Mouse (Mus musculus) neural tube, embryonic 13.5 days (tissue): ENCODE results near the gene Gins2. TPM values are rescaled to one million over a fixed set of nuclear protein-coding genes. Genes with fewer than 3 reads are reported as not detected.
A peak's percentile ranks its signal among the peaks of the same experiment; 100 is the strongest.

ENCODE experiments used
- ATAC-seq: fragments of 200-750 bp; cut with Nextera tagmentation; 2 replicates; pipeline ENCODE4 v1.8.0; 2017; ENCODE audit warnings: low read depth, mild to moderate bottlenecking, moderate TSS enrichment, moderate library complexity
- H3K27ac ChIP-seq: fragments of 300-500 bp; sonication (generic); replicated peaks from 2 replicates; pipeline ENCODE4 v1.5.1; 2015; ENCODE audit warnings: moderate library complexity, mild to moderate bottlenecking, inconsistent platforms
- H3K27me3 ChIP-seq: fragments of 300-500 bp; sonication (generic); 2 replicates; pipeline ENCODE4 v1.6.1; 2015; ENCODE audit warnings: mild to moderate bottlenecking, inconsistent platforms
- H3K36me3 ChIP-seq: fragments of 300-500 bp; sonication (generic); 2 replicates; pipeline ENCODE4 v1.6.1; 2015; ENCODE audit warnings: mild to moderate bottlenecking, inconsistent platforms
- H3K4me1 ChIP-seq: fragments of 300-500 bp; sonication (generic); replicated peaks from 2 replicates; pipeline ENCODE4 v1.6.1; 2015; ENCODE audit warnings: inconsistent platforms
- H3K4me2 ChIP-seq: fragments of 300-500 bp; sonication (generic); 2 replicates; pipeline ENCODE4 v1.6.1; 2015; ENCODE audit warnings: inconsistent platforms, mild to moderate bottlenecking, moderate library complexity
- H3K4me3 ChIP-seq: fragments of 300-500 bp; sonication (generic); 2 replicates; pipeline ENCODE4 v1.5.1; 2015; ENCODE audit warnings: mild to moderate bottlenecking, inconsistent platforms
- H3K9ac ChIP-seq: fragments of 300-500 bp; sonication (generic); 2 replicates; pipeline ENCODE4 v1.6.1; 2015; ENCODE audit warnings: moderate library complexity, mild to moderate bottlenecking, inconsistent platforms
- H3K9me3 ChIP-seq: fragments of 300-500 bp; sonication (generic); 2 replicates; pipeline ENCODE4 v1.6.1; 2016; ENCODE audit warnings: inconsistent platforms
- WGBS: fragments of 180-500 bp; shearing (Covaris S2); methylation state at CpG from one replicate; pipeline ENCODE4 v1.1.7; 2015; 5-methylcytosine and 5-hydroxymethylcytosine counted together
- microRNA-seq: library from miRNA; unstranded; fragments of <30 nt; microRNA quantifications from one replicate; pipeline ENCODE4, GENCODE M21; 2016
- polyA plus RNA-seq: library from polyadenylated mRNA; unstranded; fragments of >200 nt; fragmentation: Nextera tagmentation; extraction: Ambion mirVana; gene quantifications from 2 replicates; pipeline ENCODE4 v1.2.1, GENCODE M21; 2015

Gene Gins2
- polyA plus RNA-seq, 1 experiment from 2014 or later: 20.1 TPM

GRCm38 (mm10) chr8:120531775-120532516 lies 57.2 kb downstream of the Gins2 start:
- Histone ChIP-seq H3K9me3 (no peaks in the 10 kb centered on the region), H3K4me2 (peak overlapping the region; percentile 75), H3K9ac (peak overlapping the region; percentile 63), H3K27ac (peak overlapping the region; percentile 97), H3K4me3 (no peak overlapping the region), H3K27me3 (no peaks in the 10 kb centered on the region), H3K36me3 (no peaks in the 10 kb centered on the region), H3K4me1 (peaks cover 88% of the 10 kb centered on the region)
- ATAC-seq: no peak; the same call in 1 of the 2 replicates
- 34% methylated on average over 10 of the region's 10 CpGs for WGBS

GRCm38 (mm10) chr8:120530954-120531656 lies 58.0 kb downstream of the Gins2 start:
- Histone ChIP-seq H3K4me1 (peaks cover 88% of the 10 kb centered on the region), H3K4me2 (no peak overlapping the region), H3K27me3 (no peaks in the 10 kb centered on the region), H3K36me3 (no peaks in the 10 kb centered on the region), H3K9ac (peak overlapping the region; percentile 63), H3K4me3 (no peak overlapping the region), H3K9me3 (no peaks in the 10 kb centered on the region), H3K27ac (peak overlapping the region; percentile 97)
- WGBS: 38% methylated on average over 16 of the region's 16 CpGs
- ATAC-seq: no peak

- Histone ChIP-seq H3K9me3 (no peaks in the 10 kb centered on the region), H3K4me3 (no peak overlapping the region), H3K27ac (no peak overlapping the region), H3K27me3 (no peaks in the 10 kb centered on the region), H3K4me2 (no peak overlapping the region), H3K9ac (no peak overlapping the region), H3K36me3 (no peaks in the 10 kb centered on the region), H3K4me1 (peaks cover 88% of the 10 kb centered on the region)
- 43% methylated on average over 7 of the region's 7 CpGs for WGBS
- no peak for ATAC-seq
Observed at GRCm38 (mm10) chr8:120529226-120529625, 59.9 kb downstream of the Gins2 start.

Small RNA genes lying within 50 kb of the gene (microRNA-seq; reads per million reads assigned to microRNA genes)
- gene Mir7687: 1.8 reads per million, percentile 5 among the genes with 10 or more reads in this experiment

Other genes starting within 250 kb of the Gins2 start
- gene 1190005I06Rik, start 58.3 kb upstream of the Gins2 start, polyA plus RNA-seq: 6.9 and 7.8 TPM in 2 replicates
- 5.5 and 7.3 TPM in 2 replicates for gene Gm27021, start 78.8 kb upstream of the Gins2 start, polyA plus RNA-seq
- 1,233 and 1,242 TPM in 2 replicates for gene Cox4i1, start 78.9 kb upstream of the Gins2 start, polyA plus RNA-seq
- 147 and 149 TPM in 2 replicates for gene Emc8, start 79.3 kb upstream of the Gins2 start, polyA plus RNA-seq
- gene Irf8, start 147.1 kb upstream of the Gins2 start, polyA plus RNA-seq: 4.1 and 4.9 TPM in 2 replicates